Mouse (Mus musculus) neural tube, postnatal 0 days (tissue): ENCODE results near the gene Akr1b7. TPM values are rescaled to one million over a fixed set of nuclear protein-coding genes. Genes with fewer than 3 reads are reported as not detected.

Experiments
- polyA plus RNA-seq: library from polyadenylated mRNA; unstranded; fragments of >200 nt; fragmentation: Nextera tagmentation; extraction: Ambion mirVana; gene quantifications from 2 replicates; pipeline ENCODE4 v1.2.1, GENCODE M21; 2015

Akr1b7 gene
- polyA plus RNA-seq: 0.27 and 0.53 TPM in 2 replicates

DNA sequence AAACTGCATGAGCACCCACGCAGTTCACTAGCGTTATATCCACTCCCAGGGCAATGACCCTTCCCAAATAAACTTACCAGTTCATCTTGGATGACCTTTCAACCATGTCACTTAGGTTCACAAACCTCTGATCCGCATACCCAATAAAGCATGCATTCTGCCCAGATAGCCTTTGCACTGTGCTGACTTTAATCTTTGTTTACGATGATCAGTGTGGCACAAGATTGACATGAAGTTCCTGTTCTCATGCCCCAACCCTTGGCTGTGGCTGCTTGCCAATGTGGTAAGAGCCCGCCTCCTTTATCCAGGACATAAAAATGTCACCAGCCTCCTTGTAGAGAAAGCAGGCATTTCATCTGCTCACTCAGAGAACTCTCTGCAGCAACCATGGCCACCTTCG is at the start of gene Akr1b7:
TSS of gene Akr1b7 (plus strand) at position 312 of the 400 bp plus-strand sequence.

GRCm38 (mm10) chr6:34384110-34384661 is 27.9 kb upstream of the Akr1b7 start, which contains the start of gene Akr1b10:
Akr1b10 (plus strand) TSS chr6:34384218.

Other genes with a start within 250 kb of the Akr1b7 start
- 29.3 and 34.0 TPM in 2 replicates for gene Slc35b4, start 235.2 kb upstream of the Akr1b7 start, polyA plus RNA-seq
- gene Akr1b3, start 94.9 kb upstream of the Akr1b7 start, polyA plus RNA-seq: 113 TPM in 2 replicates
- 3.8 and 4.1 TPM in 2 replicates for gene Akr1b8, start 58.2 kb upstream of the Akr1b7 start, polyA plus RNA-seq
- gene Akr1b10, start 28.1 kb upstream of the Akr1b7 start, polyA plus RNA-seq: 25.1 and 27.8 TPM in 2 replicates
- 67.8 and 75.5 TPM in 2 replicates for gene Bpgm, start 63.9 kb downstream of the Akr1b7 start, polyA plus RNA-seq
- gene Cald1, start 186.2 kb downstream of the Akr1b7 start, polyA plus RNA-seq: 52.5 and 63.2 TPM in 2 replicates